Mouse (Mus musculus) left cerebral cortex, postnatal 4 days (tissue): ENCODE measurements around the gene Plekhh3. TPM values are rescaled to one million over a fixed set of nuclear protein-coding genes. Genes with fewer than 3 reads are reported as not detected.

ENCODE experiments used
- DNase-seq: peaks from one replicate; pipeline ENCODE4 v3.0.0-alpha.2; 2022
- intact Hi-C: fragments of 180-260 bp; cut with DNase I; formaldehyde crosslinking; loops from one replicate; pipeline ENCODE4 v1.15.1; 2025
- total RNA-seq, 2 experiments: library from RNA; stranded (reverse); gene quantifications; 2 replicates each; pipeline ENCODE4 v1.2.3; 2021

Plekhh3 gene
- total RNA-seq = 1 to 10 TPM; 5.6 to 6.1 TPM

DNA sequence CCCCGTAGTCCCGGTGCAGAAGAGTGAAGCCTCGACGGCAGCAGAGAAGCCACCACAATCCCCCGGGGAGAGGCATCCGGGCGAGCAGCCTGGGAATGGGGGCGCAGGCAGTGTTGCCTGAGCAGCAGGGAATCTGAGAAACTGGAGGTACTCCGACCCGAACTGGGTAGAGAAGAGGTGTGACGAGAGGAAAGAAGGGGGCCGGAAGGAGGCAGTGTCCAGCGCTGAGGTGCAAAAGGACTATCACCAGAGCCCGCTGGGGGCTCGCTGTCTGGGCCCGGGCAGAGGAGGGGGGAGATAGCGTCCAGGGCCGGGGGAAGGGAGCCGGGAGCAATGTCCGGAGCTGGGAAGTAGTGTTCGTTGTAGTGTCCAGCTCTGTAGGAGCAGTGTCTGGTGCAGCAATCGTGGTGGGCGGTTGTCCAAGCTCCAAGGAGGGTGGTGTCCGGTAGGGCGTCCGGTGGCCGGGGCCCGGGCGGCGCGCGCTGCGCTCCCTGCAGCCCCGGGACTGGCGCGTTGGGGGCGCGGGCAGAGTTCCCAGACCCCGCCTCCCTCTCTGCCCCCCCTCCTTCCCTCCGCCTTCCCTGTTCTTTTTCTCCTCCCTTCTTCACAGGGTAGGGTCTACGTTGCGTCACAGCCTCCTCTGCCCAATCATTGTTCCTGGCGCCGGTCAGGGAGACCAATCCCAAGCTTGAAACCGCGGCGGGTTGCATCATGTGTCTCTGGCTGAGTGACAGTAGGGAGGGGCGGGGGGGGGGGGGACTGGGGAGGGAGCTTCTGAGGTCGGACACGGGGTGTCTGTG is at the start of gene Plekhh3:
Gene Plekhh3, minus strand, starts transcription at position 541 of the 800 bp plus-strand sequence.
- intact Hi-C loops = no loop called here
- DNase-seq = peak; percentile 97

DNA sequence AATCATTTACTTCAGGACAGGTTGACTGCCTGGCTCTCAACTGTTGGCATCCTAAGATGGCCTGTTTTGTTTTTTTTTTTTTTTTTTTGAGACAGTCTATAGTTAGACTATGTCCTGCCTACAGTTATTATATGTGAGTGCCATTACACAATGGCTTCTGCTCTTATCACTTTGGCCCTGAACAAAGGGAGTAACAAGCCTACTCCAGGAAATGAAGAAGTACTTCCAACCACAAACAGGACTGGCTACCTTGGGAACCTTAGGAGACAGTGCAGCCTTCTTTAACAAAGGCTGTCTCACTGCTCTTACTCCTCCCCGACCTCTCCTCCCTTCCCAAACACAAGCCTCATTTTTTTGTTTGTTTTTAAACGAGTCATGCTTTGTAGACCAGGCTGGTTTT is 49.7 kb upstream of the Plekhh3 start:
- no peak for DNase-seq
- intact Hi-C loops = loop anchor here (10.0 kb wide), 1 partner anchor 174 kb away; no protein-coding TSS in a partner anchor

DNA sequence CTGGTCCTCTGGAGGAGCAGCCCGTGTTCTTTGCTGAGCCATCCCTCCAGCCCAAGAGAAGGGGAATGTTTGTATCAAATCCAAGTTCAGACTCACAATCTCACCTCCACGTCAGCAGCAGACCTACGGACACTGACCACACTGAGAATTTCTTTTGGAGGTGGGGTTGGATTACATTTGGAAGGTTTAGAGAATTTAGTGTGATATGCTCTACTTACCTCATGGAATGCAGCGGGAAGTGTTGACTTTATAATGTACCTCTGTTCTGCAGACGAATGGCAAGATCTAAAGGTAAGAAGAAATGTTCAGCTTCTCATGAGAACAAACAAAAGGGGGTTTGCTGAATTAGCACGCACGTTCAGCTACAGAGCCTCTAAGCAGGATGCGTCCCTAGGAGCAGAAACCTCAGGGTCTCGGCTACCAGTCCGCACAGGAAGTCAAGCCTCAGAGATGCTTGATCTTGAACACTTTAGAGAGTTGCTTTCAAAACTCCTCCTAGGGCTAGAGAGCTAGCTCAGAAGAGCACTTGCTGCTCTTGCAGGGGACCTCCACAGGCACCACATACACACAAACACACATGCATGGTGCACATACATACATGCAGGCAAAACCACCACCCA is 47.4 kb upstream of the Plekhh3 start:
- intact Hi-C loops = no loop called here
- DNase-seq = no peak

- DNase-seq = no peak
- intact Hi-C loops = no loop called here
Observed at GRCm38 (mm10) chr11:101216936-101217335, 45.8 kb upstream of the Plekhh3 start.

DNA sequence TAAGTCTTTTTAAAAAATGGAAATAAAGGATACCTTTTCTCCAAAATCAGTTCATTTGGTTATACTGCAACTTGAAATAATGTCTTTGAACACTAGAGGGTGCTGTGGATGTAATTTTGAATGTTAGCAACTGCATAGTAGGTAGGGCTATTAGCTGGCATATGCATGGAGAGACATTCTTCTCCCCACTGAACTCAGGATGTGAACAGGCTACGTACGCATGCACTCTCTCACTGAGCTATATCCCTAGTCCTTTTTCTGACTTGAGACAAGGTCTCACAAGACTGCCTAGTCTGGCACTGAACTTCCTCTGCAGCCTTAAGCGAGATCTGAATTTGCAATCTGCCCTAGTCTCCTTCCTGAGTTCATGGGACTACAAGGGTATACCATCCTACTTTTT is 40.8 kb upstream of the Plekhh3 start:
- DNase-seq = no peak

GRCm38 (mm10) chr11:101200986-101201385 is 29.8 kb upstream of the Plekhh3 start:
- intact Hi-C loops = no loop called here
- peak; percentile 59 for DNase-seq

More for the DNA sequence above, 40.8 kb upstream of the Plekhh3 start:
- intact Hi-C loops = loop anchor here (5.0 kb wide), 2 partner anchors 35 to 85 kb away; partner anchors contain the start of gene Ramp2

DNA sequence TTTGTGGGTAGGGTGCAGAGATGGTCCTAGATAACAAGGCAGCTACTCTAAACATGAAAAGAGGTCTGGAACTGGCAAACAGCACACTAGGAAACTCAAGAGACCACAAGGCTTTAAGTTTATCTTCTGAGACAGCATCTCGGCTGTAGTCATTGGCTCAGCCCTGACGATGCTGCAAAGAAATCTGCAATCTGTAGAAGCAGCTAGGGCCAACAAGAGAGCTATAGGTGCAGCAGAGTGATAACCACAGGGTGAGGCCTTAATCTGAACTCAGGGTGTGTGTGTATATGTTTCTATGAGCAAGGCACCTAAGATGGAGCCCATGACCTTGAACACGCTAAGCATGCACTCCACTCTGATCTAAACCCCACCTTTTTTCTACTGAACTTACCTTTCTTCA is 28.4 kb upstream of the Plekhh3 start:
- intact Hi-C loops = no loop called here
- no peak for DNase-seq

DNA sequence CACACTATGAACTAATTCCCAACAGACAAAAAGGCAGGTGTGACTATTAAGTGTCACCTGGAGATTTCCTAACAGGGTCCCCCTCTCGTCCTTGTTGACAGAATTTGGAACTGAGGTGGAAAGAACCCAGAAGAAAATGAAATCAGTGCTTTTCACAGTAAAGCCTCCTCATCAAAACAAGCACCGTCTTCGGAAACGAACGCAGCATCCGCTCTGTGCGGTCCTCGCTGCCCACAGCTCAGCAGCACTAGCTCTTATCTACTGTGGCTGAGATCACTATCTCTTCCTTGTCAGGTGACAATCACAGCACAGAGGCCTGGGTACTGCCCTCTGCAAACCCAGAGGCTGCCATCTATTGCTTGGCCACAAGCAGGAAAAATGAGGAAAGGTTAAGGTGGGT is 25.0 kb upstream of the Plekhh3 start:
- intact Hi-C loops = no loop called here
- DNase-seq = no peak

GRCm38 (mm10) chr11:101195571-101195970 is 24.4 kb upstream of the Plekhh3 start:
- DNase-seq = no peak
- intact Hi-C loops = no loop called here

- intact Hi-C loops = no loop called here
- DNase-seq = no peak
Observed at GRCm38 (mm10) chr11:101195101-101195500, 23.9 kb upstream of the Plekhh3 start.

DNA sequence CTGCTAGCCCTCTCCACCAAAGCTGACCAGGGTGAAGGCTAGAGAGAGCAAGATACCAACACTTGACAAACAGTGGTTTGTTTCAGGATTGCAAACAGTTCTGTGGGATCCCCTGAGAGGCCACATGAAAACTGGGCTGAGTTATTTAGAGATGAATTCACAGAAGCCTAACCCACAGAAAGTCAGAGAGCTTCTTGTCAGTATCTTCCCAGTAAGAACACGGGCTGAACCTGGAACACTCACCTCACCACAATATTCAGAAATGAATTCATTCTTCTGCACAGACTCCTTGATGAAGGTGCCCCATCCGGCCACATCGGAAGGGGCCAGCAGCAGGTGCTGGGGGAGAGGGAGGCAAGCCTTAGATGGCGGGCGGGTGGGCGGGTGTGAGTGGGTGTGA is 23.5 kb upstream of the Plekhh3 start:
- intact Hi-C loops = no loop called here
- DNase-seq = no peak

DNA sequence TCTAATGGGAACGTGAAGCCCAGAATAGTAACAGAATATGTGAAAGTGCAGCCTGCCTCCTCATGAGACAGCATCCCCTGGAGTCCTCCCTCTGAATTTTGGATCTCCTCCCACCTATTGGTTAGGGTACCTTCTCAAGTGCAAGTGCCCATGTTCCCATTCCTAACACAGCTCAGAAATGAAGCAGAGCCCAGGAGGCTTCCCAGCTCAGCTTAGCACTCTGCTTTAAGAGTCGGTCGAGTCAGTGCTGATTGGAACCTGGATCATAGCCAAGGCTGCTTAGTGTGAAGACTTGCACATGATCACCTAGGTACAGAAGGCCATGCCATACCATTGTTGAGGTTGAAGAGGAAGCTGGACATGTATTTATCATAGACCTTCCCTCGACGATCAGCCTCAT is 23.0 kb upstream of the Plekhh3 start:
- no peak for DNase-seq

DNA sequence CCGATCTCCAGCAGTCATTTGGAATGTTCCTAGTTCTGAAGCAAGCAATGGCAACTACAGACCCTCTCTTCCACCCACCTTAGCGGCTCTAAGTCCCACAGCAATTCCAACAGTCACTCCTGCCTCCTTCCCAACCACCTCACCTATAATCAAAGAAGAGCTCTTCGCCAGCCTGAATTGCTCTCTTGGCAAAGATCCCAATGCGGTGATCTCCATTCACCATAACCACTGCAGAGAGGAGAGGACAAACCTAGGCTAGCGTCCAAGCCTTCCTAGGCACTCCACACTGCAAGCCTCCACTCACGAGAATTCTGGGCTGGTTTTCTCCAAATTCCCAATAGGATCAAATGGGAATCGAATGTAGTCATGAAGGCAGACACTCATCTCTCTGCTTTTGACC is 21.9 kb upstream of the Plekhh3 start:
- DNase-seq = no peak
- intact Hi-C loops = no loop called here

More for the DNA sequence above, 23.0 kb upstream of the Plekhh3 start:
- intact Hi-C loops = no loop called here

- DNase-seq = peak; percentile 52
- intact Hi-C loops = no loop called here
Observed at GRCm38 (mm10) chr11:101192646-101193045, 21.5 kb upstream of the Plekhh3 start.

DNA sequence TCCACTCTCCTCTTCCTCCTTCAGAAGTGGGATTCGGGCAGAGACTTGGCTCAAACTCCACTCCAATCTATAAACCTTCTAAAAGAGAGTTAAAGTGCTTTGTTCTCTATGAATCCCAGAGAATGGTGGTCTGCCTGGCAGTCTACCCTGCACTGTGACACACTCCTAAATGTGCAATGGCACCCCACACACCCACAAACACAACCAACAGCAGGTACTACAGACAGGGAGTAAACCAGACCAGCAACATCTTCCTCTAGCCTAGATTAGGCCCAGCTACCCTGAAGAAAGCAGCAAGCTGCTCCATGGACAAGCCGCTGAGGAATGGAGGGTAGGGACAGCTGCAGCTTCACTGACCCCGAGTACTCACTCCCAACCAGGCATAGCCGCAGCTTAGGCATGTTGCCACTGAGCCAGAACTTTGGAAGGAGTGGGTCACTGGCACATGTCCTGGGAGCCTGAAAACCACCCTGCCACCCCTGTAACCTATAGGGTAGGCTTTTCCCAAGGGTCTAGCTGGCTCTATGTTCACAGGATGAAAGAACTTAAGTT is 20.8 kb upstream of the Plekhh3 start:
- intact Hi-C loops = no loop called here
- DNase-seq = no peak

GRCm38 (mm10) chr11:101190913-101191907 is 20.1 kb upstream of the Plekhh3 start:
- intact Hi-C loops = no loop called here
- DNase-seq = peak; percentile 52

DNA sequence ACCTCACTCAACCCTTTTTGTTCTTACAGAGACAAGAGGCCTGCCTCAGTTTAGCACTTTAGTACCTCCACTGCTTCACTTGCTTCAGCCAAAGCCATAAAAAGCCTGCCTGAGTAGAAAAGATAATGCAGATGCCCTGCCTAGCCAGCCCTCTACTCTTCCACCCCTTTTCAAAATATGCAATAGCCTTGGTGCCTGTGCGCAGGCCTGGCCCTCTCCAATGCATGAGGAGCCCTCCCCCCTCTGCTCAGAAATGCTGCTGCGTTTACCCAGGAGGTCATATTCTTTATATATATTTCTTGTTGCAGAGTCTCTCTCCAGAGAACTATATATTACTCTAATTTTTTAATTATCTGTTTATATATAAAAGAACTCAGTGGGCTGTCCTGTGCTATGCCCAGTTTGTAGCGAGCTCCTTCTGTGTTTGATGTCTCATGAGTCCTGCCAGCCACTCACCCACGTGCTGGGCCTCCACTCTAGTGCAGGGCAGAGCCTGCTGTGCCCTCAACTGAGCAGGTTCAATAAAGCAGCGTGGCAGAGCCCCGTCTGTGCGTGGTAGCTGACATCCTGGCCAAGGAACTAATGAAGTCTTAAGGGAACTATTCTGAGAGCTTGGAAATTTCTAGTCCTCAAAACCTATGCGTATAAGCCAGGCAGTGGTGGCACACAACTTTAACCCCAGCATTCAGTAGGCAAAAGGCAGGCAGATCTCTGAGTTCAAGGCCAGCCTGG is 19.2 kb upstream of the Plekhh3 start:
- intact Hi-C loops = no loop called here
- DNase-seq = no peak

- peak; percentile 94 for DNase-seq
- intact Hi-C loops = no loop called here
Observed at GRCm38 (mm10) chr11:101189495-101190180, 18.5 kb upstream of the Plekhh3 start.

GRCm38 (mm10) chr11:101188166-101188805 is 17.1 kb upstream of the Plekhh3 start:
- intact Hi-C loops = no loop called here
- peak; percentile 80 for DNase-seq
